Mouse (Mus musculus): ENCODE data around the gene Akap13. TPM values are rescaled to one million over a fixed set of nuclear protein-coding genes. Genes with fewer than 3 reads are reported as not detected.

The Akap13 gene
- total and polyA plus RNA-seq, 3 experiments: 11.4 to 32.5 (median 27.7) TPM

- Histone ChIP-seq H3K27ac (ENCODE audit: insufficient read depth, low read depth) (no peak overlapping the region), H3K9ac (ENCODE audit: insufficient read depth, low read depth) (no peak overlapping the region), H3K4me3 (replicated peaks in 1 of 3; ENCODE audit: low read depth in 2 of 3, low read length in 2 of 3, poor library complexity in 1 of 3) (no peak overlapping the region), H3K4me2 (ENCODE audit: insufficient read depth, low read depth, poor library complexity, severe bottlenecking) (no peak overlapping the region), H3K9me3 (replicated peaks; ENCODE audit: low read length) (no peaks in the 10 kb centered on the region), H3K4me1 (ENCODE audit: control insufficient read depth in 1 of 2, insufficient read depth in 2 of 2) (peaks cover 0 to 4% of the 10 kb centered on the region in 2 experiments; a peak in 1 of 4 replicates), H3K36me3 (replicated peaks in 1 of 2; ENCODE audit: control insufficient read depth in 1 of 2, insufficient read depth in 1 of 2, low read length in 1 of 2) (peaks cover 0 to 6% of the 10 kb centered on the region in 2 experiments), H3K27me3 (replicated peaks) (no peaks in the 10 kb centered on the region), H3K79me2 (replicated peaks; ENCODE audit: control insufficient read depth, extremely low read depth, insufficient read depth, poor library complexity, severe bottlenecking) (peaks cover 25% of the 10 kb centered on the region)
- in situ Hi-C loops (cut with MboI; ENCODE audit: low pct_ligation_motif_present, low pct_unique_long_range_greater_than_20kb, low sequenced_read_pairs): no loop called here
- DNase-seq (ENCODE audit: extremely low read depth): no peak
- TF ChIP-seq JUN (IDR thresholded peaks at IDR 0.05; ENCODE audit: insufficient read depth, low read depth, low read length) (no peak), ELF1 (IDR thresholded peaks at IDR 0.05; ENCODE audit: low read depth, low read length) (no peak), MXI1 (IDR thresholded peaks at IDR 0.05; ENCODE audit: low read depth, low read length) (no peak), E2F4 (IDR thresholded peaks at IDR 0.05; ENCODE audit: insufficient replicate concordance, low read depth, low read length) (no peak), USF2 (conservative IDR thresholded peaks at IDR 0.05; ENCODE audit: low read depth, low read length) (no peak), JUND (conservative IDR thresholded peaks at IDR 0.05; ENCODE audit: low read depth, low read length) (no peak), MAX (IDR thresholded peaks at IDR 0.05; ENCODE audit: low read length) (no peak), MAZ (IDR thresholded peaks at IDR 0.05; ENCODE audit: low read depth, low read length) (no peak), TBP (conservative IDR thresholded peaks at IDR 0.05; ENCODE audit: low read depth, low read length) (no peak), IRF4 (IDR thresholded peaks at IDR 0.05; ENCODE audit: low read depth, low read length) (no peak), ZC3H11A (IDR thresholded peaks at IDR 0.05; ENCODE audit: low read depth, low read length) (no peak)
- dilution Hi-C loops (cut with MboI; ENCODE audit: extremely low pct_ligation_motif_present, extremely low pct_unique_long_range_greater_than_20kb, low sequenced_read_pairs): no loop called here
These were observed 8.3 kb downstream of the Akap13 start for GRCm38 (mm10) chr7:75463579-75464162.

GRCm38 (mm10) chr7:75467791-75468190, 12.5 kb downstream of the Akap13 start:
- Histone ChIP-seq H3K36me3 (replicated peaks in 1 of 2; ENCODE audit: control insufficient read depth in 1 of 2, insufficient read depth in 1 of 2, low read length in 1 of 2) (peaks cover 0 to 3% of the 10 kb centered on the region in 2 experiments), H3K27ac (ENCODE audit: insufficient read depth, low read depth) (no peak overlapping the region), H3K9me3 (replicated peaks; ENCODE audit: low read length) (no peaks in the 10 kb centered on the region), H3K4me2 (ENCODE audit: insufficient read depth, low read depth, poor library complexity, severe bottlenecking) (no peak overlapping the region), H3K79me2 (replicated peaks; ENCODE audit: control insufficient read depth, extremely low read depth, insufficient read depth, poor library complexity, severe bottlenecking) (peaks cover 21% of the 10 kb centered on the region), H3K4me3 (replicated peaks in 1 of 3; ENCODE audit: low read depth in 2 of 3, low read length in 2 of 3, poor library complexity in 1 of 3) (no peak overlapping the region), H3K4me1 (ENCODE audit: control insufficient read depth in 1 of 2, insufficient read depth in 2 of 2) (peaks cover 11 to 37% of the 10 kb centered on the region in 2 experiments), H3K9ac (ENCODE audit: insufficient read depth, low read depth) (no peak overlapping the region), H3K27me3 (replicated peaks) (no peaks in the 10 kb centered on the region)
- dilution Hi-C loops (cut with MboI; ENCODE audit: extremely low pct_ligation_motif_present, extremely low pct_unique_long_range_greater_than_20kb, low sequenced_read_pairs): no loop called here
- DNase-seq (ENCODE audit: extremely low read depth): no peak
- no peak for TF ChIP-seq UBTF (IDR thresholded peaks at IDR 0.05; ENCODE audit: low read depth, low read length)
- no peak for TF ChIP-seq ZNF384 (IDR thresholded peaks at IDR 0.05; ENCODE audit: low read depth, low read length)
- TF ChIP-seq ZKSCAN1 (IDR thresholded peaks at IDR 0.05; ENCODE audit: borderline replicate concordance, low read depth, low read length): no peak
- no peak for TF ChIP-seq SIN3A (IDR thresholded peaks at IDR 0.05; ENCODE audit: low read length)
- no peak for TF ChIP-seq MAFK (IDR thresholded peaks at IDR 0.05; ENCODE audit: insufficient replicate concordance, low read length)
- TF ChIP-seq POLR2AphosphoS2 (IDR thresholded peaks at IDR 0.05; ENCODE audit: low read depth, low read length): no peak
- TF ChIP-seq CTCF (conservative IDR thresholded peaks at IDR 0.05 in 1 of 2, IDR thresholded peaks at IDR 0.05 in 1 of 2; ENCODE audit: low read depth in 2 of 2, low read length in 2 of 2): no peak
- TF ChIP-seq ZC3H11A (IDR thresholded peaks at IDR 0.05; ENCODE audit: low read depth, low read length): no peak
- no peak for TF ChIP-seq PAX5 (IDR thresholded peaks at IDR 0.05; ENCODE audit: low read length)
- no peak for TF ChIP-seq RAD21 (IDR thresholded peaks at IDR 0.05; ENCODE audit: low read depth, low read length)
- no peak for TF ChIP-seq SMC3 (IDR thresholded peaks at IDR 0.05; ENCODE audit: low read depth, low read length)
- no peak for TF ChIP-seq E2F4 (IDR thresholded peaks at IDR 0.05; ENCODE audit: insufficient replicate concordance, low read depth, low read length)
- no peak for TF ChIP-seq USF2 (conservative IDR thresholded peaks at IDR 0.05; ENCODE audit: low read depth, low read length)
- no peak for TF ChIP-seq NELFE (IDR thresholded peaks at IDR 0.05; ENCODE audit: low read depth, low read length)
- no peak for TF ChIP-seq HCFC1 (IDR thresholded peaks at IDR 0.05; ENCODE audit: low read depth, low read length)
- TF ChIP-seq ZMIZ1 (IDR thresholded peaks at IDR 0.05; ENCODE audit: low read depth, low read length): no peak
- in situ Hi-C loops (cut with MboI; ENCODE audit: low pct_ligation_motif_present, low pct_unique_long_range_greater_than_20kb, low sequenced_read_pairs): no loop called here
